Mouse (Mus musculus) CH12.LX (cell line): ENCODE data around the gene Pou3f3. TPM values are rescaled to one million over a fixed set of nuclear protein-coding genes. Genes with fewer than 3 reads are reported as not detected.

Source experiments
- DNase-seq: peaks from one replicate; pipeline ENCODE4 v3.0.0-alpha.2; 2013; ENCODE audit errors: extremely low read depth
- H3K27ac ChIP-seq: 2 replicates; pipeline ENCODE4 v1.5.1; 2012; ENCODE audit warnings: low read depth, mild to moderate bottlenecking, control low read depth, moderate library complexity; ENCODE audit not compliant: insufficient read depth
- H3K27me3 ChIP-seq: replicated peaks from 2 replicates; pipeline ENCODE3; 2012; ENCODE audit warnings: inconsistent platforms
- H3K36me3 ChIP-seq, 2 experiments: replicated peaks in 1 of 2; 2 replicates each; pipeline versions ENCODE3 to v1.6.1; 2012; ENCODE audit warnings: inconsistent platforms in 1 of 2, low read length in 1 of 2, mild to moderate bottlenecking in 1 of 2, mixed read lengths in 1 of 2, moderate library complexity in 1 of 2; ENCODE audit not compliant: control insufficient read depth in 1 of 2, insufficient read depth in 1 of 2
- H3K4me1 ChIP-seq, 2 experiments: 2 replicates each; pipeline ENCODE4 v1.6.1; 2012; ENCODE audit warnings: inconsistent platforms in 1 of 2, moderate library complexity in 1 of 2; ENCODE audit not compliant: insufficient read depth in 2 of 2, control insufficient read depth in 1 of 2
- H3K4me2 ChIP-seq: 2 replicates; pipeline ENCODE4 v1.6.1; 2012; ENCODE audit warnings: low read depth, mild to moderate bottlenecking, control low read depth; ENCODE audit not compliant: poor library complexity, insufficient read depth, severe bottlenecking
- H3K4me3 ChIP-seq, 3 experiments: fragments of 150-350 bp in 1 of 3; sonication (generic) in 1 of 3; replicated peaks in 1 of 3; 2 replicates each; pipeline versions ENCODE3 to v1.5.1; 2011 to 2012; ENCODE audit warnings: low read depth in 2 of 3, low read length in 2 of 3, mild to moderate bottlenecking in 2 of 3, moderate library complexity in 2 of 3, control low read depth in 1 of 3, improper control_type of control experiment in 1 of 3, inconsistent platforms in 1 of 3, mixed read lengths in 1 of 3; ENCODE audit not compliant: poor library complexity in 1 of 3
- H3K79me2 ChIP-seq: replicated peaks from 2 replicates; pipeline ENCODE4 v1.6.1; 2012; ENCODE audit warnings: mild to moderate bottlenecking, moderate library complexity; ENCODE audit not compliant: control insufficient read depth, poor library complexity, insufficient read depth, severe bottlenecking; ENCODE audit errors: extremely low read depth
- H3K9ac ChIP-seq: 2 replicates; pipeline ENCODE4 v1.6.1; 2012; ENCODE audit warnings: low read depth, mild to moderate bottlenecking, control low read depth, moderate library complexity; ENCODE audit not compliant: insufficient read depth
- H3K9me3 ChIP-seq: replicated peaks from 2 replicates; pipeline ENCODE3; 2012; ENCODE audit warnings: low read length, inconsistent platforms, mixed read lengths
- BHLHE40 ChIP-seq: IDR thresholded peaks from 2 replicates; pipeline ENCODE4 v1.6.1; 2011; ENCODE audit warnings: mild to moderate bottlenecking, low read depth, low read length, improper control_type of control experiment
- CHD1 ChIP-seq: IDR thresholded peaks from 2 replicates; pipeline ENCODE4 v1.6.1; 2012; ENCODE audit warnings: low read depth, low read length, improper control_type of control experiment, inconsistent platforms
- EP300 ChIP-seq: IDR thresholded peaks from 2 replicates; pipeline ENCODE4 v1.6.1; 2011; ENCODE audit warnings: low read length, improper control_type of control experiment
- ETS1 ChIP-seq: conservative IDR thresholded peaks from 2 replicates; pipeline ENCODE4 v1.6.1; 2012; ENCODE audit warnings: low read depth, mild to moderate bottlenecking, inconsistent platforms, low read length, improper control_type of control experiment, moderate library complexity
- HCFC1 ChIP-seq: IDR thresholded peaks from 2 replicates; pipeline ENCODE4 v1.6.1; 2012; ENCODE audit warnings: low read depth, mild to moderate bottlenecking, inconsistent platforms, low read length, improper control_type of control experiment
- JUND ChIP-seq: conservative IDR thresholded peaks from 2 replicates; pipeline ENCODE4 v1.6.1; 2011; ENCODE audit warnings: low read depth, low read length, improper control_type of control experiment
- KAT2A ChIP-seq: IDR thresholded peaks from 2 replicates; pipeline ENCODE4 v1.6.1; 2012; ENCODE audit warnings: low read length, improper control_type of control experiment, inconsistent platforms; ENCODE audit not compliant: insufficient replicate concordance
- MAFK ChIP-seq: IDR thresholded peaks from 2 replicates; pipeline ENCODE4 v1.6.1; 2011; ENCODE audit warnings: low read length, improper control_type of control experiment; ENCODE audit not compliant: insufficient replicate concordance
- MAX ChIP-seq: IDR thresholded peaks from 2 replicates; pipeline ENCODE4 v1.6.1; 2011; ENCODE audit warnings: low read length, improper control_type of control experiment
- MAZ ChIP-seq: IDR thresholded peaks from 2 replicates; pipeline ENCODE4 v1.6.1; 2012; ENCODE audit warnings: low read depth, mild to moderate bottlenecking, inconsistent platforms, low read length, improper control_type of control experiment, moderate library complexity
- MYC ChIP-seq: IDR thresholded peaks from 2 replicates; pipeline ENCODE4 v1.6.1; 2011; ENCODE audit warnings: low read depth, mild to moderate bottlenecking, improper control_type of control experiment, low read length
- NELFE ChIP-seq: IDR thresholded peaks from 2 replicates; pipeline ENCODE4 v1.6.1; 2011; ENCODE audit warnings: low read depth, low read length, improper control_type of control experiment
- NRF1 ChIP-seq: IDR thresholded peaks from 2 replicates; pipeline ENCODE4 v1.6.1; 2014; ENCODE audit warnings: low read depth, mild to moderate bottlenecking, inconsistent platforms, low read length, improper control_type of control experiment, moderate library complexity
- PAX5 ChIP-seq: IDR thresholded peaks from 2 replicates; pipeline ENCODE4 v1.6.1; 2012; ENCODE audit warnings: low read length, inconsistent platforms, mixed read lengths
- POLR2A ChIP-seq: IDR thresholded peaks from 2 replicates; pipeline ENCODE4 v1.6.1; 2011; ENCODE audit warnings: low read depth, mild to moderate bottlenecking, improper control_type of control experiment, low read length
- RCOR1 ChIP-seq: conservative IDR thresholded peaks from 2 replicates; pipeline ENCODE4 v1.6.1; 2012; ENCODE audit warnings: low read depth, mild to moderate bottlenecking, inconsistent platforms, low read length, improper control_type of control experiment
- SIN3A ChIP-seq: IDR thresholded peaks from 2 replicates; pipeline ENCODE4 v1.6.1; 2012; ENCODE audit warnings: low read length, improper control_type of control experiment, inconsistent platforms
- SMC3 ChIP-seq: IDR thresholded peaks from 2 replicates; pipeline ENCODE4 v1.6.1; 2011; ENCODE audit warnings: low read depth, low read length, improper control_type of control experiment
- TBP ChIP-seq: conservative IDR thresholded peaks from 2 replicates; pipeline ENCODE4 v1.6.1; 2011; ENCODE audit warnings: low read depth, low read length, improper control_type of control experiment
- UBTF ChIP-seq: IDR thresholded peaks from 2 replicates; pipeline ENCODE4 v1.6.1; 2012; ENCODE audit warnings: low read depth, mild to moderate bottlenecking, inconsistent platforms, low read length, improper control_type of control experiment, moderate library complexity
- USF1 ChIP-seq: IDR thresholded peaks from 2 replicates; pipeline ENCODE4 v1.6.1; 2014; ENCODE audit warnings: low read depth, mild to moderate bottlenecking, inconsistent platforms, low read length, improper control_type of control experiment
- ZKSCAN1 ChIP-seq: IDR thresholded peaks from 2 replicates; pipeline ENCODE4 v1.6.1; 2012; ENCODE audit warnings: low read depth, inconsistent platforms, low read length, improper control_type of control experiment, borderline replicate concordance
- ZMIZ1 ChIP-seq: IDR thresholded peaks from 2 replicates; pipeline ENCODE4 v1.6.1; 2012; ENCODE audit warnings: low read depth, mild to moderate bottlenecking, inconsistent platforms, low read length, improper control_type of control experiment
- dilution Hi-C: fragments of 300-500 bp; cut with MboI; formaldehyde crosslinking; loops from 2 replicates; pipeline ENCODE4 v1.14.3; 2020; ENCODE audit warnings: low sequenced_read_pairs; ENCODE audit not compliant: extremely low pct_unique_long_range_greater_than_20kb, extremely low pct_ligation_motif_present
- in situ Hi-C: fragments of 300-500 bp; cut with MboI; formaldehyde crosslinking; loops from 3 replicates; pipeline ENCODE4 v1.14.3; 2019; ENCODE audit warnings: low sequenced_read_pairs, low pct_ligation_motif_present, low pct_unique_long_range_greater_than_20kb, mixed read lengths
- polyA plus RNA-seq: library from polyadenylated mRNA; unstranded; fragments of >175 nt; gene quantifications from 2 replicates; pipeline ENCODE4 v1.2.1, GENCODE M21; 2012; ENCODE audit warnings: low read depth; ENCODE audit not compliant: insufficient read length
- total RNA-seq, 2 experiments: library from RNA; depleted of rRNA; stranded (reverse); fragments of 300-350 nt in 1 of 2; fragments of >200 nt in 1 of 2; gene quantifications; 2 replicates each; pipeline ENCODE4 v1.2.3; 2012 to 2014

Gene Pou3f3
- total and polyA plus RNA-seq, 3 experiments, result not detected

- H3K27me3 ChIP-seq, result no peaks in the 10 kb centered on the region
- H3K27ac ChIP-seq, result no peak overlapping the region
- DNase-seq, result no peak
- no peaks in the 10 kb centered on the region for H3K36me3 ChIP-seq
- H3K79me2 ChIP-seq, result no peaks in the 10 kb centered on the region
- peaks cover 44% of the 10 kb centered on the region for H3K9me3 ChIP-seq
- no peak overlapping the region for H3K9ac ChIP-seq
- no peak overlapping the region for H3K4me2 ChIP-seq
- in situ Hi-C loops (no loop called here), dilution Hi-C loops (no loop called here)
- no peaks in the 10 kb centered on the region for H3K4me1 ChIP-seq
- no peak overlapping the region for H3K4me3 ChIP-seq
- TF ChIP-seq MAFK, result no peak
- TF ChIP-seq ZMIZ1, result no peak
- no peak for TF ChIP-seq HCFC1
- TF ChIP-seq CHD1, result no peak
- no peak for TF ChIP-seq BHLHE40
- TF ChIP-seq EP300, result no peak
- TF ChIP-seq SIN3A, result no peak
- TF ChIP-seq KAT2A, result no peak
- no peak for TF ChIP-seq UBTF
- no peak for TF ChIP-seq ETS1
- no peak for TF ChIP-seq TBP
- no peak for TF ChIP-seq RCOR1
These were observed 5.2 kb downstream of the Pou3f3 start for GRCm38 (mm10) chr1:42700815-42701214.

- peaks cover 35% of the 10 kb centered on the region for H3K9me3 ChIP-seq
- H3K27ac ChIP-seq, result no peak overlapping the region
- dilution Hi-C loops (no loop called here), in situ Hi-C loops (no loop called here)
- no peaks in the 10 kb centered on the region for H3K36me3 ChIP-seq
- H3K27me3 ChIP-seq, result no peaks in the 10 kb centered on the region
- no peak overlapping the region for H3K4me3 ChIP-seq
- H3K4me2 ChIP-seq, result no peak overlapping the region
- TF ChIP-seq ZKSCAN1 (no peak), USF1 (no peak), MAFK (no peak), MAX (no peak), POLR2A (no peak), ETS1 (no peak), SIN3A (no peak), NELFE (no peak), TBP (no peak), SMC3 (no peak), JUND (no peak), PAX5 (no peak), KAT2A (no peak), NRF1 (no peak), MYC (no peak), MAZ (no peak), RCOR1 (no peak), EP300 (no peak)
- H3K9ac ChIP-seq, result no peak overlapping the region
- no peaks in the 10 kb centered on the region for H3K79me2 ChIP-seq
- no peaks in the 10 kb centered on the region for H3K4me1 ChIP-seq
- DNase-seq, result no peak
These were observed 6.5 kb downstream of the Pou3f3 start for GRCm38 (mm10) chr1:42701833-42702611.
